Mouse (Mus musculus) ES-E14 (cell line): ENCODE results near the gene Sgsm2. TPM values are rescaled to one million over a fixed set of nuclear protein-coding genes. Genes with fewer than 3 reads are reported as not detected.

Experiments
- DNase-seq: peaks from one replicate; pipeline ENCODE4 v3.0.0-alpha.2; 2013; ENCODE audit warnings: low read depth, low spot score
- H3K27ac ChIP-seq: 2 replicates; pipeline ENCODE4 v1.5.1; 2012; ENCODE audit warnings: low read depth, mild to moderate bottlenecking, low read length, moderate library complexity, mixed read lengths; ENCODE audit not compliant: poor library complexity, insufficient read depth, severe bottlenecking
- H3K36me3 ChIP-seq: 2 replicates; pipeline ENCODE4 v1.6.1; 2012; ENCODE audit warnings: mild to moderate bottlenecking, low read length, moderate library complexity, mixed read lengths; ENCODE audit not compliant: control insufficient read depth, poor library complexity, insufficient read depth, severe bottlenecking
- H3K4me1 ChIP-seq, 2 experiments: fragments of 150-350 bp in 1 of 2; sonication (generic) in 1 of 2; 2 replicates each; pipeline ENCODE4 v1.6.1; 2012; ENCODE audit warnings: low read length in 2 of 2, mild to moderate bottlenecking in 1 of 2, mixed read lengths in 1 of 2; ENCODE audit not compliant: control insufficient read depth in 2 of 2, insufficient read depth in 2 of 2, poor library complexity in 1 of 2
- H3K4me3 ChIP-seq, 2 experiments: fragments of 150-350 bp in 1 of 2; sonication (generic) in 1 of 2; 2 replicates each; pipeline ENCODE4 v1.5.1; 2012; ENCODE audit warnings: low read length in 2 of 2, low read depth in 1 of 2, mild to moderate bottlenecking in 1 of 2, mixed read lengths in 1 of 2; ENCODE audit not compliant: insufficient read depth in 1 of 2, poor library complexity in 1 of 2, severe bottlenecking in 1 of 2
- H3K9ac ChIP-seq: 2 replicates; pipeline ENCODE4 v1.6.1; 2012; ENCODE audit warnings: low read depth, mild to moderate bottlenecking, low read length, mixed read lengths; ENCODE audit not compliant: poor library complexity, insufficient read depth, severe bottlenecking
- H3K9me3 ChIP-seq: fragments of 150-350 bp; sonication (generic); 2 replicates; pipeline ENCODE4 v1.6.1; 2012; ENCODE audit warnings: low read depth, mild to moderate bottlenecking, low read length; ENCODE audit not compliant: control insufficient read depth, insufficient read depth
- CHD2 ChIP-seq: IDR thresholded peaks from 2 replicates; pipeline ENCODE4 v1.6.1; 2014; ENCODE audit warnings: mild to moderate bottlenecking, low read depth, low read length, inconsistent platforms
- HCFC1 ChIP-seq: IDR thresholded peaks from 2 replicates; pipeline ENCODE4 v1.6.1; 2012; ENCODE audit warnings: low read length, inconsistent platforms, borderline replicate concordance; ENCODE audit not compliant: insufficient read depth
- MAFK ChIP-seq: IDR thresholded peaks from 2 replicates; pipeline ENCODE4 v1.6.1; 2014; ENCODE audit warnings: mild to moderate bottlenecking, low read depth, low read length, inconsistent platforms; ENCODE audit not compliant: insufficient read depth
- ZC3H11A ChIP-seq: IDR thresholded peaks from 2 replicates; pipeline ENCODE4 v1.6.1; 2012; ENCODE audit warnings: low read depth, mild to moderate bottlenecking, inconsistent platforms, low read length, borderline replicate concordance
- ZNF384 ChIP-seq: IDR thresholded peaks from 2 replicates; pipeline ENCODE4 v1.6.1; 2012; ENCODE audit warnings: low read depth, low read length, inconsistent platforms
- in situ Hi-C, 2 experiments: fragments of 600-800 bp; cut with MboI; formaldehyde crosslinking; loops; one replicate each; pipeline ENCODE4 v1.15.1; 2025; ENCODE audit warnings: low sequenced_read_pairs in 2 of 2, inconsistent platforms in 1 of 2; ENCODE audit not compliant: unreplicated experiment in 2 of 2
- total RNA-seq: library from RNA; depleted of rRNA; stranded (reverse); fragments of 300-350 nt; gene quantifications from 2 replicates; pipeline ENCODE4 v1.2.3, GENCODE M21; 2012

The Sgsm2 gene
- total RNA-seq, 1 experiment = 10.4 TPM

DNA sequence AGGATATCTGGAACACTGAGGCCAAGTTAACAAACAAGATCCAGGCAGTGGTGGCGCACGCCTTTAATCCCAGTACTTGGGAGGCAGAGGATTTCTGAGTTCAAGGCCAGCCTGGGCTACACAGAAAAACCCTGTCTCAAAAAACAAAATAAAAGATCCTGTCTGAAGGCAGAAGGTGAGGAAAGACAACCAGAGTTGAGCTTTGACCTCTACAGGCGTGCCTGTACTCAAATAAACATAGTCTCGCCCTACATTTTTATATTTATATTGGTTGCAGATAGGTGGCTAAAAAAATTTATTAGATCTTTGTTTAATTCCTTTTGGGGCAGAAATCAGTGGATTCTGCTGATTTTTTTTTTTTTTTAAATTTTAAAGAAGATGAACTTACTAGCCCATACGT lies 5.6 kb upstream of the Sgsm2 start:
- H3K27ac ChIP-seq = no peak overlapping the region
- H3K4me1 ChIP-seq = peaks cover 0 to 11% of the 10 kb centered on the region in 2 experiments; a peak in 2 of 4 replicates
- no peak for DNase-seq
- no peak overlapping the region for H3K9ac ChIP-seq
- no peak for TF ChIP-seq ZNF384
- H3K9me3 ChIP-seq = no peaks in the 10 kb centered on the region
- H3K4me3 ChIP-seq = no peak overlapping the region
- H3K36me3 ChIP-seq = peaks cover 76% of the 10 kb centered on the region
- in situ Hi-C loops = loop anchor here in 1 of 2 experiments (10.0 kb wide), 1 partner anchor 592 kb away; no protein-coding TSS in a partner anchor

DNA sequence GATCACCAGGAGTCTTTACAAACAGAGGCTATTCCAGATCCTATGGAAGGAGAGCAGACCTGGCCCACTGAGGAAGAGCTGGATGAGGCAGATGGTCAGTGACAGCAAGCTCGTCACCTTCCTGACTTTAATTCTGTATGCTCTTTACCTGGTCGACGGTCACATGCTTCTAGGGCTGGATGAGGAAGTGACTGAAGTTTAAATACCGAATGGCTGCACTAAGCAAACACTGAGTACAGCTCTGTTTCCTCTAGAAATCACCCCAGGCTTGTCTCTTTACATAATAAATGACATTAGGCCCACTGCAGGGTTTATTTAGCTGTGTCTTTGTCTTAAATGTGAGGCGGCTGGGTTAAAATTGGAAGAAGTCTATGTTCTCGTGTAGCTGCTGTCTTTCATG lies 4.7 kb upstream of the Sgsm2 start:
- peaks cover 68% of the 10 kb centered on the region for H3K36me3 ChIP-seq

DNA sequence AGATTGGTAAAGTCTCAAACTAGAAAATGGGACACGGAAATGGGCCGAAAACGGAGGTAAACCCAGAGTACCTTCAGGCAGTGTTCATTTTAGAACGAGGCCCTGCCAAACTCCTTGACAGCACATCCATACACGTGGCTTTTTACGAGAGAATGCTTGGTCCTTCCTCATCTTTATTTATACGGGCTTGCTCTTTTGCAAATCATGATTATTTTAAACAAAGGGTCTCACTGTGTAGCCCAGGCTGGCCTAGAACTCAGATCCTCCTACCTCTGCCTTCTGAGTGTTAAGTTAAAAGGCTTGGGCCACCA lies 1.6 kb upstream of the Sgsm2 start:
- TF ChIP-seq ZC3H11A (no peak), CHD2 (no peak), MAFK (no peak), HCFC1 (no peak), ZNF384 (no peak)
- in situ Hi-C loops = no loop called here

More for the DNA sequence above, 4.7 kb upstream of the Sgsm2 start:
- Histone ChIP-seq H3K27ac (no peak overlapping the region), H3K9me3 (no peaks in the 10 kb centered on the region), H3K9ac (no peak overlapping the region), H3K4me1 (peaks cover 0 to 11% of the 10 kb centered on the region in 2 experiments; a peak in 2 of 4 replicates), H3K4me3 (no peak overlapping the region)
- no peak for TF ChIP-seq CHD2
- no peak for TF ChIP-seq ZC3H11A
- no peak for TF ChIP-seq MAFK
- TF ChIP-seq HCFC1 = no peak
- TF ChIP-seq ZNF384 = no peak
- in situ Hi-C loops = loop anchor here in 1 of 2 experiments (10.0 kb wide), 1 partner anchor 593 kb away; no protein-coding TSS in a partner anchor
- DNase-seq = no peak

DNA sequence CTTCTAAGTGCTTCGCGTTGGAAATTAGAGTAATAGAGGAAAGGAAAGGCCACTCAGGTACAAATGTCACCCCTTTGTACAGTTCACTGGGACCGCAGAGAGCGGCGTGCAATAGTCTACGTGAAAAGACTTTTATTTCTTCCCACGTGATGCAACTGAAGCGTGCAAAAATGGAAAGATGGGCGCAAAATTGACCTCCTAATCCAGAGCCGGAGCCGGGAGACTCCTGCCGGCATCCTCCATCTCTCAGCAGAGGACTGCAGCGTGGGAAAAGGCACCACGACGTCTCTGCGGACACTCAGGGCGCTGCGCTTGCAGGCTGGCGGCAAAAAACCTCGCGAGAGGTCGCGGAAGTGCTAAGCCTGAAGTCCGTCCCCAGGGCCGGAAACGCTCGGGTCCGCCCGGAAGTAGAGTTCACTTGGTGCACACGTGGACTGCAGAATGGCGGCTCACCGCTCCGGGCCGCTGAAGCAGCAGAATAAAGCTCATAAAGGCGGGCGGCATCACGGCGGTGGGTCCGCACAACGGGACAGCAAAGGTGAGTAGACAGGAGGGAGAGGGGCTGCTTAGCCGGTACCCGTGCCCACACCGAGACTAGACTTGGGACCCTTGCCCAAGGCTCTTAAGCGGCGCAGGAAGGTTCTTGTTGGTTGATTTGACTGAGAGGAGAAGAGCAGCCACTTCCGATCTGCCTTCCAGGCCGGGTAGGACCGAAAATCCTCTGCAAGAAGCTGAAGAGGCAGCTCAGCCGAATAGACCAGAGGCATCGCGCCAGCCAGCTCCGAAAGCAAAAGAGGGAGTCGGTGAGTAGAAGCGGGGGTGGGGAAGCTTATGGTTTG lies 1.0 kb upstream of the Sgsm2 start, which contains the start of gene Tsr1:
Gene Tsr1, plus strand, starts transcription at position 394 of the 839 bp plus-strand sequence.
- Histone ChIP-seq H3K36me3 (peaks cover 34% of the 10 kb centered on the region), H3K27ac (peak within 1 kb of the TSS; percentile 83), H3K4me1 (peaks cover 0 to 11% of the 10 kb centered on the region in 2 experiments; a peak in 2 of 4 replicates), H3K9ac (peak within 1 kb of the TSS; percentile 99), H3K9me3 (no peaks in the 10 kb centered on the region), H3K4me3 (peak within 1 kb of the TSS; percentile 95 to 96)
- in situ Hi-C loops = no loop called here
- TF ChIP-seq ZC3H11A (no peak), ZNF384 (no peak), HCFC1 (no peak), MAFK (no peak), CHD2 (peak; percentile 92)
- DNase-seq = peak; percentile 85

More for the DNA sequence above, 1.6 kb upstream of the Sgsm2 start:
- H3K4me1 ChIP-seq = peaks cover 0 to 11% of the 10 kb centered on the region in 2 experiments; a peak in 2 of 4 replicates
- H3K4me3 ChIP-seq = peak overlapping the region; percentile 95 to 96
- H3K27ac ChIP-seq = peak overlapping the region; percentile 83
- peaks cover 39% of the 10 kb centered on the region for H3K36me3 ChIP-seq
- H3K9me3 ChIP-seq = no peaks in the 10 kb centered on the region
- H3K9ac ChIP-seq = peak overlapping the region; percentile 99
- DNase-seq = no peak
